Mouse (Mus musculus) G1E (cell line): Measurements from ENCODE around the gene Gmfb.

ENCODE experiments used
- CTCF ChIP-seq: IDR thresholded peaks from 2 replicates; pipeline ENCODE4 v1.5.1; 2012; ENCODE audit warnings: low read depth, low read length, inconsistent platforms, mixed read lengths
- GATA1 ChIP-seq: IDR thresholded peaks from 2 replicates; pipeline ENCODE4 v1.6.1; 2012; ENCODE audit warnings: borderline replicate concordance, low read length, inconsistent platforms, mixed read lengths
- GATA2 ChIP-seq: IDR thresholded peaks from 2 replicates; pipeline ENCODE4 v1.6.1; 2012; ENCODE audit warnings: low read depth, low read length, inconsistent platforms, borderline replicate concordance
- POLR2AphosphoS5 ChIP-seq: IDR thresholded peaks from 2 replicates; pipeline ENCODE4 v1.6.1; 2012; ENCODE audit warnings: low read depth, low read length, inconsistent platforms; ENCODE audit not compliant: insufficient replicate concordance
- TAL1 ChIP-seq: conservative IDR thresholded peaks from 2 replicates; pipeline ENCODE4 v1.6.1; 2012; ENCODE audit warnings: low read depth, low read length, inconsistent platforms, mixed read lengths

DNA sequence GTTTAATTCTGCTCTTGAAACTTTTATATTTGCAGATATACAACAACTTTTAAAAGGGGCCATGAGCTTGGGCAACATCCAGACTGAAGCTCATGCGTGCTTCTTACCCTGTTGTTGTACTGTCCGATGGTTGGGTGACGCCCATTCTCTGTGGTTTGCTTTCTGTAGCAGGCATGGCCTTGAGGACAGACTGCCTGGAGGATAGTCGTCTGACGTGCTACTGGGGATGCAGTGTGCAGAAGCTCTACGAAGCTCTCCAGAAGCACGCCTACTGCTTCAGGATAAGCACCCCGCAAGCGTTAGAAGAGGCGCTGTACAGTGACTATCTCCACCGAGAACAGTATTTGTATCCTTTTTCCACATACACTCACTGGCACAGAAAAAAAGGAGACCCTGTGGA is 23.7 kb upstream of the Gmfb start:
- TF ChIP-seq CTCF, result no peak
- TF ChIP-seq GATA1, result no peak
- no peak for TF ChIP-seq POLR2AphosphoS5
- no peak for TF ChIP-seq GATA2
- TF ChIP-seq TAL1, result no peak
